Mouse (Mus musculus): ENCODE results near the gene Chit1.

Chit1 gene

DNA sequence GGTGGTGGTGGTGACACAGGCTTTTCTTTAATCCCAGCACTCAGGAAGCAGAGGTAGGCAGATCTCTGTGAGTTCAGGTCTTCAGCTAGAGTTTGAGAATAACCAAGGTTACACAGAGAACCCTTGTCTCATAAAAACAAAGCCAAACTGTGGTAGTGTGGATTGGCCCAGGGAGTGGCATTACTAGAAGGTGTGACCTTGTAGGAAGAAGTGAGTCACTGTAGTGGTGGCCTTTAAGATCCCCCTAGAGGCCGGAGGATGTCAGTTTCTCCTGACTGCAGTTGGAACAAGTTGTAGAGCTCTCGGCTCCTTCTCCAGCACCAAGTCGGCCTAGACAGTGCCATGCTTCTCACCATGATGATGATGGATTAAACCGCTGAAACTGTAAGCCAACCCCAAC lies at the start of gene Chit1:
Chit1 (plus strand) TSS at position 264 of the 400 bp plus-strand sequence.
- in situ Hi-C loops (cut with MboI; ENCODE audit: low sequenced_read_pairs) = no loop called here

DNA sequence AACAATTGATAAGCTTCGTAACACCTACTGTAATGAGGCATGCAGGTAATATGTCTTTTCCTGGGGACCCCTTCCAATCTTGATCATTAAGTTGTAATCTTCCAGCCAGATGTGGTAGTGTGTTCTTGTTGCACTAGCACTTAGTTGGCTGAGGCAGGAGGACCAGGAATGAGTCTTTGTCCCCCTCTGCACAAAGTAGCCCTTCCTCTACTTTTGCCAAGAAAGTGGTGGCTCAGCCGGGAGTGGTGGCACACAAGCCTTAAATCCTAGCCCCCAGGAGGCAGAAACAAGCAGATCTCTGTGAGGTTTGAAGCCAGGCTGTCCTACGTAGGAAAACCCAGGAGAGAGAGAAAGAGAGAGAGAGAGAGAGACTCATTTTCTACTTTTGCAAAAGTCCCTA lies 49.1 kb upstream of the Chit1 start:
- in situ Hi-C loops (cut with MboI; ENCODE audit: low sequenced_read_pairs) = no loop called here

DNA sequence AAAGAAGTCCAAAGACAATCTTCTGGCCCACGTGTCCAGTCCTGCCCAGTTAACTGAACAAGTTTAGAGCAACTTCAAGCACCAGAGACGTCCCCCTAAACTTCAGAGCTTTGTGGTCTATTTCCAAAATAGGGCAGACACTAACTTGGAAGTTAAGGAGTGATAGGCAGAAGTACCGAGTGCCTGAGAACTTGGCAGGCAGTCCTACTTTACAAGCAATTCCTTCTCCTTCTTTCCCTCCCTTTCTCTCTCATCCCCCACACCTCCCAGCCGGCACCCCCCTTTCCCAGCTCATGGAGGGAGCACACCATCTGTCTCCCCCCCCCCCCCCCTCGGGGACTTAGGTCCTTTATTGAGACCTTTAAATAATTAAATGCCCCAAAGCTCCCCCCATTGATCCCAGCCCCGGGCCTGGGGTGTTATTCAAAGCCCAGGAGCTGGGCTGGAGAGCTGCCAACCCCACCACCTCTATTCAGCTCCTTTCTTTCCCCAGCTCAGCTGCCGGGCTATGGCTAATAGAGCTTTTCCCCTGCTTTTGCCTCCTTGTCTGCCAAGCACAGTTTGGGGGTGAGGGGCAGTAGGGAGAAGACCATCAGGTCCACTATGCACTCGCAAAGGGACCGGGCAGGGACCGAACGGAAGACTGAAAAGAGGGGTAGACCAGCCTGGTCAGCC lies 48.5 kb upstream of the Chit1 start:
- in situ Hi-C loops (cut with MboI; ENCODE audit: low sequenced_read_pairs) = no loop called here

DNA sequence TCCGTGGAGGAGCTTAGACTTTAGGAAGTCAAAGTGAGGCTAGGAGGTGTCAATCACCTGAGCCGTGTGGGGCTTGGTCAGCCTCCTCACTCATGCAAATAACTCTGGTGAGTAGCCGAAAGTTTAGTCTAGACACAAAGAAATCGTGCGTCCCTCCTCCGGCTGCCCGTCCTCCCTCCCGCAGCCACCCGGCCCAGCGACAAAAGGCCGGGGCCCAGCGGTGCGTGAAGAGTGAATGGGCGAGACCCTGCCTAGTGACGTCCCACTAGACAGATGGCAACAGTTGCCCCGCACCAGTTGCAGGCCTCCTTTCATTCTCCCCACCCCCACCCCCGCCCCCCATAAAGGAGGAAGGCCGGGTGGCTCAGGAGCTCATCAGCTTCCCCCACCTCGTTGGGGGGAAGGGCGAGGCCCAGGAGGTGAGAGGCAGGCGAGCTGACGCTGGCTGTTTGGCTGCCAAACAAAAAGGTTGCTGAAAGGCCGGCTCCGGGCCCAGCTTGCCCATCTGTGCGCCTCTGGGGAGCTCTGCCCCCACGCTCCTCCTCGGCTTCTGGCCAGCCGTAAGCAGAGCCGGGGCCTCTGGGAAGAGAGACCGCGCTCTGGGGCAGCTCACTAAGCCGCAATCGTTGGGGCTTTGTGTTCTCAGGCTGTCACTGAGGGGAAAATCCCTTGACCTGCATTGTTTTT lies 47.8 kb upstream of the Chit1 start:
- in situ Hi-C loops (cut with MboI; ENCODE audit: low sequenced_read_pairs) = no loop called here

DNA sequence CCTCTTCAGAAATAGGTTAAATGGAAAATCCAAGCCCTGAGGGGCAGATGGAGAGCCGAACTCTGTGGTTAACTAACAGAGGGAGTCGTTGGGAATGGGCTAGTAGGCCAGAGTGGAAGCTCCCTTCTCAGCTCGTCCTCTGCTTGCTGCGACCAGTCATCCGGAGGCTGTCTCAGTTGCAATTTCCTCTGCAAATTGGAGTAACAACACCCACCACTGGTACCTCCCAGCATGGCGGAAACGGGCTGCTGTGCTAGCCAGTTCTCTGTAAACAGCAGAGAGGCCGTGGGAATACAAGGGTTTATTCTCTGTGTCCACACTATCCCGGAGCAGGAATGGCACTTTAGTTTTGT lies 47.3 kb upstream of the Chit1 start:
- in situ Hi-C loops (cut with MboI; ENCODE audit: low sequenced_read_pairs) = no loop called here

GRCm38 (mm10) chr1:134064296-134064831 lies 46.7 kb upstream of the Chit1 start:
- in situ Hi-C loops (cut with MboI; ENCODE audit: low sequenced_read_pairs) = no loop called here

- in situ Hi-C loops (cut with MboI; ENCODE audit: low sequenced_read_pairs) = no loop called here
Measured at GRCm38 (mm10) chr1:134065241-134065809, 45.7 kb upstream of the Chit1 start.

DNA sequence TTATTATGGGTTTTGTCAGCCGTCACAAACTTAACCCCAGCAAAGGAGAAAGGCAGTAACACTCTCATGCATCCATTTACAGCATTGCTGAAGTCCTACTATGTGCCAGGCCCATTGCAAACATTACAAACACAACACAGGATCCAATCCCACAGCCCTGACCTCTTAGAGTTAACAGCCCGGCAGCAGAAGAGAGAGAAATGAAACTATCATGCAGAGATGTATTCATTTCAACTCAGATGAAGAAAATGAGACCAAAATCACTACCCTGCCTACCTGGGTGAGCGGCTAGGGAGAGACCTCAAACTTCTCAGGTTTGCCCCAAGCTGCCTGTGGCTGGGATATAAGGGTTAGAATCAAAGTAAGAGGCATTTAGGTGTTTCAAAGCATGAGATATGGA lies 44.5 kb upstream of the Chit1 start:
- in situ Hi-C loops (cut with MboI; ENCODE audit: low sequenced_read_pairs) = no loop called here

DNA sequence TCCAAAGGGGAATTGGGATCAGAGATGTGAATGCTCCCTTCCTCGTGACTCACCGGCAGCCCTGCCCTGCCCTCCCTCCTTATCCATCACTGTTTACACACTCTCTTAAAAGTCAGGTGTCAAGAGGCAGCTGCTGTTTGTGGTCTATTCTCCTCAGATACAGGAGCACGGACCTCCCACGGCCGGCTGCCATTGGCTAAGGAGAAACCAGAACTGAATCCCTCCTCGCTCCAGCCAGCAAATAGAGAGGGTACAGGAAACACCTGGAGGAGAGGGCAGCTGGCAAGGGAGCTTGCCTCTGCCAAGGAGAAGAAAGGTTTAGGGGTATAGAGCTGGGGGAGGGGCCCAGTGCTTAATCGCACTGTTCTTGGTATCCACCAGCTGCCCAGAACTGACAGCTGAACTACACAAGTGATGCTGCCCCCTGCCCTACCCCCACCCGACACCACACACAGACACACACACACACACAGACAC lies 43.9 kb upstream of the Chit1 start:
- in situ Hi-C loops (cut with MboI; ENCODE audit: low sequenced_read_pairs) = no loop called here

GRCm38 (mm10) chr1:134070099-134070669 lies 40.9 kb upstream of the Chit1 start:
- in situ Hi-C loops (cut with MboI; ENCODE audit: low sequenced_read_pairs) = no loop called here

GRCm38 (mm10) chr1:134071411-134072018 lies 39.5 kb upstream of the Chit1 start:
- in situ Hi-C loops (cut with MboI; ENCODE audit: low sequenced_read_pairs) = no loop called here

DNA sequence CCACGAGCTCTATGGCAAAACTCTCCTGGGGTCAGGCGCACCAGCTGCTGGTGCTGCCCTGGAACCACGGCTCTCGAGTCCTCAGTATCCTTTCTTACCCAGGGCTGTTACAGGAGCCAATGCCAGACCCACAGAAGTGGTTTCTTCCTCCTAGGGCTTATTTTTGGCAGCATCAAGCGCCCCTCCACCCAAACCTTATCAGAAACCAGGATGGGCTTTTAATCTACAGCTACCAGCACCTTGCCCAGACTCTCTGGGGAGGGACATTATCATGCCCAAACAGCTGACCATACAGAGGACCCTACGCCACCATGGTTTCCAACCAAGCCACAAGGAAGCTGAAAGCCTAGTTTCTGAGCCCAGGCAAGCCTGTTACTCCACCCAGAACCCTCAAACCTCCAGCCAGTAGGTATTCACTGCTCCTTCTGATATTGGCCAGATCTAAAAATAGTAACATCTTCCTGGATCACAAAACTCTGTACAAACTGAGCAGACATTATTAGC lies 37.9 kb upstream of the Chit1 start:
- in situ Hi-C loops (cut with MboI; ENCODE audit: low sequenced_read_pairs) = no loop called here

GRCm38 (mm10) chr1:134073658-134074057 lies 37.4 kb upstream of the Chit1 start:
- in situ Hi-C loops (cut with MboI; ENCODE audit: low sequenced_read_pairs) = no loop called here

- in situ Hi-C loops (cut with MboI; ENCODE audit: low sequenced_read_pairs) = no loop called here
Measured at GRCm38 (mm10) chr1:134074184-134074583, 36.9 kb upstream of the Chit1 start.

- in situ Hi-C loops (cut with MboI; ENCODE audit: low sequenced_read_pairs) = no loop called here
Measured at GRCm38 (mm10) chr1:134074606-134075005, 36.4 kb upstream of the Chit1 start.

DNA sequence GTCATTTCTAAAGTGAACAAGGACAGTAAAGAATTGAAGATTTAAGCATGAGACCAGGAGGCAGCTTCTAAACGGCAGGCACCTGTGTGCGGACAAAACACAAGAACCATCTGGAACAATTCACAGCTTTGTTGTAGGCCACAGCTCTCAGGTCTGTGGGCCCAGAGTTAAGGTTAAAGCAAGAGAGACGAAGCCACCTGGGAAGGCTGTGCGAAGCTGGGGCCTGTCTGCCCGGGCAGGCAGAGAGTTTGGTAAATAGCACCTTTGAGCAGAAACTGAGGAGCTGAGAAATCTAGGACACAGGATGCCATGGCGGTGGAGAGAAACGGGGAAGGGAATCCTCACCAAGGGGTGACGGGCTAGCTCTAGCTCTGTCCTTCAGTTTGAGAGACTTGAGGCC lies 35.5 kb upstream of the Chit1 start:
- in situ Hi-C loops (cut with MboI; ENCODE audit: low sequenced_read_pairs) = no loop called here

DNA sequence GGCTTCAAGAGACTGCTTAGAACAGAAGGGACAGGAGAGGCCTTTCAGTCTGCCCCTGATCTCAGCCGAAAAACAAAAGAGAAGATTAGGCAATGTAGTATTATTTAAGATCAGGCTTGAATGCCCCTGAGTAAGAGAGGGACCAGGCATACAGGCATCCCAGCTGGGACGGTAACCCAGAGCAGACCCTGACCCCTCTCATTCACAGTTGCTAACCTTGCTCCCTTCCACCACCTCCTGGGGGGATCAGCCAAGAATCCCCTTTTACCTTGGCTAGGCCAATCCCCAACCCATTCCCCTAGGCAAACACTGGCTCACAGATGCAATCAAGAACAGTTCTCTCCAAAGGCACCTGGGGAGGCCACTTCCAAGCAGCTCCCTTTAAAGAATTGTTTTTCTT lies 34.3 kb upstream of the Chit1 start:
- in situ Hi-C loops (cut with MboI; ENCODE audit: low sequenced_read_pairs) = no loop called here

DNA sequence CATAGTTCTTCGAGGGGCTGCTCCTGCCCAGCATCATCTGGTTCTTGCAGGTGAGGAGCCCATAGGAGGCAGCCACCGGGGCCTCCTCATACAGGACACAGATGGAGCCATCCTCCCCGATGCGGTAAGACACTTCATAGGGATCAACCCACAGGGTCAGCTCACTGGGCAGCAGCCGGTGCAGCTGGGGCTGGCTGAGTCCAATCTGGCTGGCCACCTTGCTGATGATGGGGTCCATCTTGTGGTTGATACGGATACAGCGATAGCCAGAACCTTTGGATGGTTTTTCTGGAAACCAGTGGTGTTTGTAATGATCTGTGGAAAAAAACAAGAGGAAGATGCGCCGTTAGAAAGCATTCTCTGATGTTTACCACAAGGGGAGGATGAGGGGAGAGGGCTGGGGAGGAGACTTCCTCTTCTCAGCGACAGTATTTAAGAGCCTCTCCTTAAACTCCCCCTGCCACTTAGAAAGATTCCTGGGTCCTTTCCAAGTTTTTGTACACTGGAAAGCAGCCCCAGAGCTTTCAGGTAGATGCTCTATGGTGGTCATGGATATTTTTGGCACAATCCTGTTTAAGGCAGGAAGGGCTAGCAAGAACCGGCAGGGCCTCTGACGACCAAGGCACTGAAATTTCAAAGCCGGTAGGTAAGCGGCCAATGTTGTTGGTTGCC lies 33.5 kb upstream of the Chit1 start:
- in situ Hi-C loops (cut with MboI; ENCODE audit: low sequenced_read_pairs) = no loop called here

DNA sequence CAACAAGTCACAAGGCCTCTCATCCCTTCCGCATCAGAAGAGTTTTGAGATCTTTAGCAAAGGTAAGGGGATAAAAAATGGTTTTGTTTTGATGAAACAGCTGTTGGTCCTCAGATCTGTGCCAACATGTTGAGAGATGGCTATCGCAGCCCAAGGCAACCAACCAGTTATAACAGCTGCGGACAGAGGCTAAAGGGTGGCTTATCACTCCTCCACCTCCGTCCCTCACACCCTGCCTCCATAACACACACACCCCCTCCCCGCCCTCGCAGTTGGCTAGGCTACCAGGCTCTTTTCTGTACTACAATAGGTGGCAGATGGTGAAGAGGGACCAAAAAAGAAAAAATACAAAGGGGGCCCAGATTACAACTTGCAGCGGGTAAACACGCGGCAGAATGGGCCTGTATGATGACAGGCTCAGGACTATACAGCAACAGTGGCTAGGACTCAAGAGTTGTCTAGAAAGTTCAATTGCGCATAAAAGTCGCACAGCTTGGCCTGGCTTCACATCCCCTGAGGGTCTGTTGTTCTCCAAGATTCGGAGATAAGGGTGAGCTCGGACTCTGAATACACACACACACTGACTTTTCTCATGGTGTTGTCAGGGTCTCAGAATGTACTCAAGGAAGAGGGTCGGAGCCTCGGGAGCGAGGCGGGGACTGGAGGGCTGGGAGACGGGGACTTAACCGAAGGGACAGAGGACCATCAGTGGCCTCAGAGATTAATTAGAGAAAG lies 32.8 kb upstream of the Chit1 start:
- in situ Hi-C loops (cut with MboI; ENCODE audit: low sequenced_read_pairs) = no loop called here
